Mouse (Mus musculus) mesoderm, embryonic 11.5 days (tissue): ENCODE measurements around the gene Srcin1.

Experiments used
- DNase-seq: peaks from one replicate; pipeline ENCODE4 v3.0.0-alpha.2; 2012; ENCODE audit warnings: low read depth, low spot score

Gene Srcin1

GRCm38 (mm10) chr11:97579088-97579857, 3.3 kb upstream of the Srcin1 start:
- peak; percentile 53 for DNase-seq

- no peak for DNase-seq
Measured at GRCm38 (mm10) chr11:97578286-97578685, 2.3 kb upstream of the Srcin1 start.

- peak; percentile 93 for DNase-seq
Measured at GRCm38 (mm10) chr11:97575638-97576037, 348 bp downstream of the Srcin1 start.

GRCm38 (mm10) chr11:97575075-97575474, 911 bp downstream of the Srcin1 start:
- peak; percentile 81 for DNase-seq

- no peak for DNase-seq
Measured at GRCm38 (mm10) chr11:97574551-97575051, 1.4 kb downstream of the Srcin1 start.

GRCm38 (mm10) chr11:97573891-97574550, 2.0 kb downstream of the Srcin1 start:
- peak; percentile 49 for DNase-seq

- no peak for DNase-seq
Measured at GRCm38 (mm10) chr11:97572895-97573480, 3.0 kb downstream of the Srcin1 start.

GRCm38 (mm10) chr11:97572089-97572345, 4.0 kb downstream of the Srcin1 start:
- DNase-seq, result no peak

GRCm38 (mm10) chr11:97571266-97572088, 4.5 kb downstream of the Srcin1 start:
- DNase-seq, result no peak

GRCm38 (mm10) chr11:97570493-97571137, 5.4 kb downstream of the Srcin1 start:
- no peak for DNase-seq

- DNase-seq, result no peak
Measured at GRCm38 (mm10) chr11:97569806-97570205, 6.2 kb downstream of the Srcin1 start.

GRCm38 (mm10) chr11:97569301-97569724, 6.7 kb downstream of the Srcin1 start:
- DNase-seq, result no peak

GRCm38 (mm10) chr11:97568729-97569128, 7.3 kb downstream of the Srcin1 start:
- peak; percentile 93 for DNase-seq

- no peak for DNase-seq
Measured at GRCm38 (mm10) chr11:97567480-97567879, 8.5 kb downstream of the Srcin1 start.

- no peak for DNase-seq
Measured at GRCm38 (mm10) chr11:97566551-97566950, 9.4 kb downstream of the Srcin1 start.

GRCm38 (mm10) chr11:97563730-97564129, 12.3 kb downstream of the Srcin1 start:
- no peak for DNase-seq

GRCm38 (mm10) chr11:97562536-97562935, 13.4 kb downstream of the Srcin1 start:
- no peak for DNase-seq

- DNase-seq, result no peak
Measured at GRCm38 (mm10) chr11:97560210-97560963, 15.6 kb downstream of the Srcin1 start.

- no peak for DNase-seq
Measured at GRCm38 (mm10) chr11:97559549-97559948, 16.4 kb downstream of the Srcin1 start.

GRCm38 (mm10) chr11:97557885-97558284, 18.1 kb downstream of the Srcin1 start:
- DNase-seq, result no peak
